Mouse (Mus musculus) forebrain, embryonic 15.5 days (tissue): ENCODE measurements at regions not wholly inside any gene's neighbourhood (a gene's known extent, or its start where the extent isn't known, plus 50 kb on each side); places are given as distances from the start of the nearest gene placed in this dataset.

Source experiments
- ATAC-seq: fragments of 200-750 bp; cut with Nextera tagmentation; replicated peaks from 2 replicates; pipeline ENCODE4 v1.8.0; 2017; ENCODE audit warnings: mild to moderate bottlenecking, moderate TSS enrichment, moderate library complexity
- H3K27ac ChIP-seq: fragments of 300-500 bp; sonication (generic); replicated peaks from 2 replicates; pipeline ENCODE4 v1.5.1; 2015; ENCODE audit warnings: mild to moderate bottlenecking, inconsistent platforms
- H3K27me3 ChIP-seq: fragments of 300-500 bp; sonication (generic); 2 replicates; pipeline ENCODE4 v1.6.1; 2015; ENCODE audit warnings: inconsistent platforms
- H3K36me3 ChIP-seq: fragments of 300-500 bp; sonication (generic); 2 replicates; pipeline ENCODE4 v1.6.1; 2015; ENCODE audit warnings: mild to moderate bottlenecking, inconsistent platforms
- H3K4me1 ChIP-seq: fragments of 300-500 bp; sonication (generic); 2 replicates; pipeline ENCODE4 v1.6.1; 2015; ENCODE audit warnings: inconsistent platforms
- H3K4me2 ChIP-seq: fragments of 300-500 bp; sonication (generic); replicated peaks from 2 replicates; pipeline ENCODE4 v1.6.1; 2015; ENCODE audit warnings: mild to moderate bottlenecking, inconsistent platforms
- H3K4me3 ChIP-seq: fragments of 300-500 bp; sonication (generic); 2 replicates; pipeline ENCODE4 v1.5.1; 2015; ENCODE audit warnings: mild to moderate bottlenecking, inconsistent platforms
- H3K9ac ChIP-seq: fragments of 300-500 bp; sonication (generic); replicated peaks from 2 replicates; pipeline ENCODE4 v1.6.1; 2015; ENCODE audit warnings: mild to moderate bottlenecking, inconsistent platforms
- H3K9me3 ChIP-seq: fragments of 300-500 bp; sonication (generic); 2 replicates; pipeline ENCODE4 v1.6.1; 2016; ENCODE audit warnings: inconsistent platforms
- WGBS: fragments of 180-500 bp; shearing (Covaris S2); methylation state at CpG from one replicate; pipeline ENCODE4 v1.1.7; 2015; ENCODE audit warnings: mixed read lengths; 5-methylcytosine and 5-hydroxymethylcytosine counted together

- no peak overlapping the region for H3K4me2 ChIP-seq
- H3K36me3 ChIP-seq = no peaks in the 10 kb centered on the region
- H3K4me1 ChIP-seq = peaks cover 10% of the 10 kb centered on the region
- no peak for ATAC-seq
- WGBS = 48% methylated on average over 12 of the region's 12 CpGs
- no peaks in the 10 kb centered on the region for H3K9me3 ChIP-seq
- H3K9ac ChIP-seq = no peak overlapping the region; the same call in 1 of the 2 replicates
- H3K27ac ChIP-seq = no peak overlapping the region
- no peaks in the 10 kb centered on the region for H3K27me3 ChIP-seq
- H3K4me3 ChIP-seq = no peak overlapping the region
Measured at GRCm38 (mm10) chr4:53277741-53278525, 118.2 kb upstream of the Abca1 start.

GRCm38 (mm10) chr4:53270433-53270832 is 110.7 kb upstream of the Abca1 start:
- 91% methylated on average over 10 of the region's 10 CpGs for WGBS
- no peak overlapping the region for H3K4me2 ChIP-seq
- no peak overlapping the region for H3K27ac ChIP-seq
- H3K4me3 ChIP-seq = no peak overlapping the region
- no peaks in the 10 kb centered on the region for H3K9me3 ChIP-seq
- H3K9ac ChIP-seq = no peak overlapping the region
- ATAC-seq = no peak
- H3K4me1 ChIP-seq = no peaks in the 10 kb centered on the region
- no peaks in the 10 kb centered on the region for H3K27me3 ChIP-seq
- no peaks in the 10 kb centered on the region for H3K36me3 ChIP-seq

- Histone ChIP-seq H3K9me3 (no peaks in the 10 kb centered on the region), H3K4me2 (no peak overlapping the region), H3K36me3 (no peaks in the 10 kb centered on the region), H3K27me3 (no peaks in the 10 kb centered on the region), H3K9ac (no peak overlapping the region), H3K27ac (no peak overlapping the region), H3K4me1 (no peaks in the 10 kb centered on the region), H3K4me3 (no peak overlapping the region)
- ATAC-seq = no peak
- WGBS = 89% methylated on average over 5 of the region's 5 CpGs
Measured at GRCm38 (mm10) chr4:53269999-53270398, 110.3 kb upstream of the Abca1 start.

DNA sequence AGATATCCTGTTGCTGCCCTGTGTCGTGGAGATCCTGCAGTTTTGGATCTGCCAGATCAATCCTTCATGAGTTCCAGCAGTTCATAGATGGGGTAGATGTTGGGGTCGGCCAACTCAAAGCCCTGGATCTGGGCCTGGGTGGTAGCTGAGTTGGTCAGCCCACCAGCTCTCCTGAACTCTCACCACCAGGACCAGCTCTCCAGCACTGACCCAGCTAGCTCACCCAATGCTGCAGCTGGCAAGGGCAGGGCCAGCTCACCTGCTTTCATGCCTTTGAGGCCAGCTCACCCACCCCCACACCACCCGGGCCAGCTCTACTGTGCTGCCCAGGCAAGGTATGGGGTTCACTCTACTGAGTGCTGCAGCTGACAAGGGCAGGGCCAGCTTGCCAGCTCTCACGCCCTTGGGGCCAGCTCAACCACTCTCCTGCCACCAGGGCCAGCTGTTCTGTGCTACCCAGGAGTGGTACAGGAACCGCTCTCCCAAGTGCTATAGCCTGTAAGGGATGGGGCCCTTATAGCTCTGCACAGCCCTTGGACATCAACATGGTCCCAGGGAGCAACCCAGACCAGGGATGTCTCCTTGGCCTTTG is 109.7 kb upstream of the Abca1 start:
- Histone ChIP-seq H3K36me3 (no peaks in the 10 kb centered on the region), H3K9ac (no peak overlapping the region), H3K4me2 (no peak overlapping the region), H3K27me3 (no peaks in the 10 kb centered on the region), H3K4me1 (peaks cover 6% of the 10 kb centered on the region), H3K4me3 (no peak overlapping the region), H3K27ac (no peak overlapping the region), H3K9me3 (no peaks in the 10 kb centered on the region)
- ATAC-seq = no peak
- WGBS = 90% methylated on average over 5 of the region's 5 CpGs

GRCm38 (mm10) chr4:53264901-53265300 is 105.2 kb upstream of the Abca1 start:
- Histone ChIP-seq H3K9me3 (no peaks in the 10 kb centered on the region), H3K4me2 (no peak overlapping the region), H3K4me1 (peaks cover 18% of the 10 kb centered on the region), H3K27ac (no peak overlapping the region), H3K4me3 (no peak overlapping the region), H3K9ac (no peak overlapping the region), H3K36me3 (no peaks in the 10 kb centered on the region), H3K27me3 (no peaks in the 10 kb centered on the region)
- WGBS = 78% methylated on average over 5 of the region's 5 CpGs
- ATAC-seq = no peak

GRCm38 (mm10) chr4:53264501-53264900 is 104.8 kb upstream of the Abca1 start:
- Histone ChIP-seq H3K4me1 (peaks cover 18% of the 10 kb centered on the region), H3K27ac (0 out of 2 replicates have a peak overlapping the region, but pooled peaks have one; percentile 43), H3K27me3 (no peaks in the 10 kb centered on the region), H3K9ac (no peak overlapping the region), H3K9me3 (no peaks in the 10 kb centered on the region), H3K36me3 (no peaks in the 10 kb centered on the region), H3K4me2 (no peak overlapping the region), H3K4me3 (no peak overlapping the region)
- no peak for ATAC-seq
- 65% methylated on average over 2 of the region's 2 CpGs for whole genome bisulfite sequencing

DNA sequence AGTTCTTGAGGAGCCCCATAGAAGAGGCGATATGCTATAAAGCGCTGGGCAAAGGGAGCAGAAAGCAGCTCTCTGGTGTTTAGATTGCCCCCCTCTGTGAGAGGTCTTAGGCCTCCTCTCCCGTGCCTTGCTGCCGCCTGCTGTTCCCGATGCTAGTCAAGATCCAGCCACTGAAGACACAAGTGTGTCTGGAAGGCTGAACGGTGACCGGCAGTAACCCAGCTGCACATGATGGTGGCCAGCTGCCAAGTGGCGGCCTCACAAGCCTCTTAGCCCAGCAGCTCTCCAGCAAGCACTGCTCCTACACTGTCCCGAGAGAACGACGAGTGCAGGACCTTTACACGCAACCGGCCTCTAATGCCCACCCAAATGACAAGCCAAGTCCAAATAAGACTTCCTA is 104.1 kb upstream of the Abca1 start:
- 46% methylated on average over 13 of the region's 13 CpGs for WGBS
- Histone ChIP-seq H3K36me3 (no peaks in the 10 kb centered on the region), H3K4me1 (peaks cover 18% of the 10 kb centered on the region), H3K4me3 (no peak overlapping the region), H3K9ac (no peak overlapping the region), H3K27ac (peak overlapping the region; percentile 43), H3K27me3 (no peaks in the 10 kb centered on the region), H3K4me2 (no peak overlapping the region; the same call in 1 of the 2 replicates), H3K9me3 (no peaks in the 10 kb centered on the region)
- peak; percentile 90 for ATAC-seq

DNA sequence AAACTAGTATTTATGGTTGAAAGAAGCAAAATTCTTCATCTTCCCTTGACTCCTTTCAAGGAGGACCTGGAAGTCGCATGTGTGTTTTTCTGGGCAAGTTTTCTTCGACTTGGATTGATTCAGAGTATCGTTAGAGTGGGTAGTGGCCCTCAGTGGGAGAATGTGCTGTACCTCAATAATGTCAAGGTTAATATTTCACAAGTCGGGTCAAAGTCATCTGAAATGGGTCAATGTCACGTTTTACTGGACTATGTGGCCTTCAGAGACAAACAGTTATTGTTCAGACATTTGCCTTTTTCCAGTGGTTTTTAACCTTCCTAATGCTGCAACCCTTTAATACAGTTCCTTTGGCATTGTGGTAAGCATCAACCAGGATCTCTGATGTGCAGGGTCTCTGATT is 102.8 kb upstream of the Abca1 start:
- whole genome bisulfite sequencing = 94% methylated on average over 5 of the region's 5 CpGs
- H3K4me1 ChIP-seq = peaks cover 18% of the 10 kb centered on the region
- H3K36me3 ChIP-seq = no peaks in the 10 kb centered on the region

DNA sequence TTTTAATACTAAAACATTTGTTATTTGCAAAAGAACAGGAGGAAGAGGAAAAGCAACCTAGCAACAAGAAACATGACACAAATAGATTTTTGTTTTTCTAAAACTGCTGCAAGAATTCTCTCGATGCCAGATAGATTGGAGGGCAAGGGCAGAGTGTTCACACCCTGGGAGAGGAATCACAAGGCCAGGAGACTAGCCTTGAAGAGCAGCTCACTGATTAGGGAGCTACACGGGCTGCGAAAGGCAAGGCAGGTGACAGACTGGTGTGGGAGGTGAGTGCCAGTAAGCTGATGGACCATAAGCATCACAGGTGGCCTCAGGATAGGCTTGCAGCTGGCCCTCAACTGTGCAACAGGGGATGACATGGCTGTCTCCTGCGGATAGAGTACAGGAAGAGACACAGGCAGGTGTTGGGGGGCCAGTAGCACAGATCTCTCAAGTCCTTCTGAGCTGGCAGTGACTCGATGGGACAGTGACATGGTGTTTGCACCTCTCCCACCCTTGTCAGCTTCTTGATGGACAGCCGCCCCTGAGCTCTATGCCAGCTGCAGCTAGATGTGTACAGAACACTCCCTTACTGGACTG is 102.0 kb upstream of the Abca1 start:
- Histone ChIP-seq H3K4me1 (peaks cover 18% of the 10 kb centered on the region), H3K27ac (no peak overlapping the region), H3K4me3 (no peak overlapping the region), H3K27me3 (no peaks in the 10 kb centered on the region), H3K36me3 (no peaks in the 10 kb centered on the region), H3K4me2 (no peak overlapping the region), H3K9me3 (no peaks in the 10 kb centered on the region), H3K9ac (no peak overlapping the region)
- WGBS = 79% methylated on average over 6 of the region's 6 CpGs
- ATAC-seq = no peak

More for the DNA sequence above, 102.8 kb upstream of the Abca1 start:
- ATAC-seq = no peak
- no peak overlapping the region for H3K4me3 ChIP-seq
- H3K27me3 ChIP-seq = no peaks in the 10 kb centered on the region
- no peak overlapping the region for H3K27ac ChIP-seq
- H3K4me2 ChIP-seq = no peak overlapping the region
- H3K9ac ChIP-seq = no peak overlapping the region
- no peaks in the 10 kb centered on the region for H3K9me3 ChIP-seq

DNA sequence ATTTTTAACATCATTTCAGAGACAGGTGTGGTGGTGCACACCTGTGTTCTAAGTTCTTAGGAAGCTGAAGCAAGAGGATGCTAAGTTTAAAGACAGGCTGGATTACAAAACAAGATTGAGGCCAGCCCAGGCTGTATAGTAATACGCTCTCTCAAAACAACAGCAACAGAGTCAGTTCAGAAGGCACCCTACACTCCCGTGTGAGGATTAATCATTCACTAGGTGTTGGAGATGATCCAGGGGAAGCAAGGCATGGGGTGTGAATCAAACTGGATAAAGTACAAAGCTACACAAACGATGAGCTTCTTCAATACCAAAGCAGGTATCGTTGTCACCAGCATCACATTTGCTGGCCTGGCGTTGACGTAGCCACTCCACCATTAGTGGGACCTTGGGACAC is 99.3 kb upstream of the Abca1 start:
- Histone ChIP-seq H3K4me1 (peaks cover 15% of the 10 kb centered on the region), H3K9ac (no peak overlapping the region)
- 91% methylated on average over 6 of the region's 6 CpGs for WGBS

GRCm38 (mm10) chr4:53256996-53257395 is 97.3 kb upstream of the Abca1 start:
- Histone ChIP-seq H3K4me2 (no peak overlapping the region), H3K9ac (no peak overlapping the region), H3K4me1 (peaks cover 17% of the 10 kb centered on the region), H3K4me3 (no peak overlapping the region), H3K36me3 (no peaks in the 10 kb centered on the region), H3K9me3 (no peaks in the 10 kb centered on the region), H3K27ac (no peak overlapping the region), H3K27me3 (no peaks in the 10 kb centered on the region)
- ATAC-seq = no peak
- WGBS = 84% methylated on average over 5 of the region's 5 CpGs

More for the DNA sequence above, 99.3 kb upstream of the Abca1 start:
- no peak for ATAC-seq
- no peaks in the 10 kb centered on the region for H3K9me3 ChIP-seq
- H3K4me2 ChIP-seq = no peak overlapping the region
- no peaks in the 10 kb centered on the region for H3K27me3 ChIP-seq
- H3K4me3 ChIP-seq = no peak overlapping the region
- no peaks in the 10 kb centered on the region for H3K36me3 ChIP-seq
- no peak overlapping the region for H3K27ac ChIP-seq

DNA sequence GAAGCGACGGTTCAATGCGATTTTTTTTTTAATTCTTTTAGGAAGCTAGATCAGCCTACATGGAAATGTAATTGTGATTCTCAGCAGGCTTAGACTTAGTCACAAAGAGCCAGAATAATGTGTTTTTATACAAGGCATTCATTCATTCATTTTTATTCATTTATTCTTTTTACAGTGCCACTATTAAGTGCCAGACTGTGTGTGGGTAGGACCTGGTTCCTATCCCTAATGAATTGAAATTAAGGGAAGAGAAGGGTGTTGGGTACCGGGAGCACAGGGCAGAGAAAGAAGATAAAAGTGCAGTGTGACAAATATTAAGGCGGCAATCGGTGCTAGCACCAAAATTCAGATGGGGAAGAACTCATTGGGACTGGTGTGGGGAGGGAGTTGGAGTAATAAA is 94.8 kb upstream of the Abca1 start:
- Histone ChIP-seq H3K27ac (peak overlapping the region; percentile 55), H3K9ac (no peak overlapping the region), H3K27me3 (no peaks in the 10 kb centered on the region), H3K4me3 (no peak overlapping the region), H3K9me3 (no peaks in the 10 kb centered on the region), H3K36me3 (no peaks in the 10 kb centered on the region), H3K4me1 (peaks cover 17% of the 10 kb centered on the region), H3K4me2 (no peak overlapping the region)
- WGBS = 21% methylated on average over 6 of the region's 6 CpGs
- peak; percentile 54 for ATAC-seq
